In genomic region chr8:38723254-38723653, GRCm38 (mm10) we compare ENCODE assay signal across 35 mouse cellular contexts.
"Had no signal": no experiment of that assay in that cellular context is flagged by ENCODE, and none has a peak within 500 bp of the region (broad histone marks: within the 10 kb centered on the region; RNA-seq: fewer than 3 reads in every experiment).

No protein-coding gene starts in this region.

- H3K4me1 ChIP-seq: heart, embryonic 10.5 days; heart, embryonic 12.5 days; heart, embryonic 13.5 days; heart, embryonic 15.5 days; hindbrain, embryonic 10.5 days; hindbrain, embryonic 12.5 days; hindbrain, embryonic 13.5 days; hindbrain, embryonic 15.5 days; intestine, embryonic 15.5 days; kidney, embryonic 15.5 days had no signal

- H3K9ac ChIP-seq: heart, embryonic 12.5 days; heart, embryonic 13.5 days; heart, embryonic 15.5 days; hindbrain, embryonic 12.5 days; hindbrain, embryonic 13.5 days; hindbrain, embryonic 14.5 days; hindbrain, embryonic 15.5 days; intestine, embryonic 15.5 days; kidney, embryonic 15.5 days had no signal

- H3K27me3 ChIP-seq: heart, embryonic 12.5 days; heart, embryonic 13.5 days; heart, embryonic 15.5 days; hindbrain, embryonic 12.5 days; hindbrain, embryonic 13.5 days; hindbrain, embryonic 15.5 days; intestine, embryonic 15.5 days; kidney, embryonic 15.5 days had no signal

- H3K36me3 ChIP-seq: heart, embryonic 10.5 days; heart, embryonic 12.5 days; heart, embryonic 13.5 days; heart, embryonic 15.5 days; hindbrain, embryonic 10.5 days; hindbrain, embryonic 12.5 days; hindbrain, embryonic 13.5 days; hindbrain, embryonic 15.5 days; intestine, embryonic 15.5 days; kidney, embryonic 15.5 days had no signal

- H3K4me3 ChIP-seq: heart, adult 2 months; heart, embryonic 10.5 days; heart, embryonic 12.5 days; heart, embryonic 13.5 days; heart, embryonic 15.5 days; hindbrain, embryonic 10.5 days; hindbrain, embryonic 12.5 days; hindbrain, embryonic 13.5 days; hindbrain, embryonic 15.5 days; intestine, embryonic 15.5 days; kidney, embryonic 15.5 days; layer of hippocampus, adult 2 months had no signal

- DNase-seq: heart, adult 2 months; heart, postnatal 10 days; heart, postnatal 14 days; heart, postnatal 36 days; heart, postnatal 4 days; kidney, adult 11 months; kidney, adult 18-20 months; kidney, adult 2 months; kidney, adult 8-10 months; kidney, adult 9 months; kidney, postnatal 10 days; kidney, postnatal 14 days; kidney, postnatal 25 days; kidney, postnatal 36 days; kidney, postnatal 4 days; layer of hippocampus, adult 9-11 months had no signal

- H3K27ac ChIP-seq: heart, adult 2 months; heart, embryonic 10.5 days; heart, embryonic 13.5 days; heart, embryonic 15.5 days; hindbrain, embryonic 10.5 days; hindbrain, embryonic 12.5 days; hindbrain, embryonic 13.5 days; hindbrain, embryonic 14.5 days; hindbrain, embryonic 15.5 days; hindbrain, postnatal 0 days; intestine, embryonic 15.5 days; kidney, embryonic 15.5 days; kidney, postnatal 0 days; layer of hippocampus, adult 2 months had no signal

- H3K9me3 ChIP-seq: heart, embryonic 10.5 days; heart, embryonic 12.5 days; heart, embryonic 13.5 days; heart, embryonic 15.5 days; hindbrain, embryonic 10.5 days; hindbrain, embryonic 12.5 days; hindbrain, embryonic 13.5 days; hindbrain, embryonic 15.5 days; intestine, embryonic 15.5 days; kidney, embryonic 15.5 days had no signal

- ATAC-seq: hindbrain, embryonic 16.5 days; hindbrain, postnatal 0 days; inflammation-experienced regulatory T-cells, adult 6 months; intestine, embryonic 15.5 days; intestine, embryonic 16.5 days; intestine, postnatal 0 days had no signal

- H3K4me2 ChIP-seq: heart, embryonic 11.5 days; heart, embryonic 12.5 days; heart, embryonic 13.5 days; heart, embryonic 15.5 days; hindbrain, embryonic 12.5 days; hindbrain, embryonic 13.5 days; hindbrain, embryonic 14.5 days; hindbrain, embryonic 15.5 days; intestine, embryonic 15.5 days; kidney, embryonic 15.5 days had no signal
